Mouse (Mus musculus): ENCODE results near the gene Tifa. TPM values are rescaled to one million over a fixed set of nuclear protein-coding genes. Genes with fewer than 3 reads are reported as not detected.
A peak's percentile ranks its signal among the peaks of the same experiment; 100 is the strongest.

The Tifa gene
- total and polyA plus RNA-seq, 3 experiments = 1.4 to 3.2 (median 2.8) TPM

DNA sequence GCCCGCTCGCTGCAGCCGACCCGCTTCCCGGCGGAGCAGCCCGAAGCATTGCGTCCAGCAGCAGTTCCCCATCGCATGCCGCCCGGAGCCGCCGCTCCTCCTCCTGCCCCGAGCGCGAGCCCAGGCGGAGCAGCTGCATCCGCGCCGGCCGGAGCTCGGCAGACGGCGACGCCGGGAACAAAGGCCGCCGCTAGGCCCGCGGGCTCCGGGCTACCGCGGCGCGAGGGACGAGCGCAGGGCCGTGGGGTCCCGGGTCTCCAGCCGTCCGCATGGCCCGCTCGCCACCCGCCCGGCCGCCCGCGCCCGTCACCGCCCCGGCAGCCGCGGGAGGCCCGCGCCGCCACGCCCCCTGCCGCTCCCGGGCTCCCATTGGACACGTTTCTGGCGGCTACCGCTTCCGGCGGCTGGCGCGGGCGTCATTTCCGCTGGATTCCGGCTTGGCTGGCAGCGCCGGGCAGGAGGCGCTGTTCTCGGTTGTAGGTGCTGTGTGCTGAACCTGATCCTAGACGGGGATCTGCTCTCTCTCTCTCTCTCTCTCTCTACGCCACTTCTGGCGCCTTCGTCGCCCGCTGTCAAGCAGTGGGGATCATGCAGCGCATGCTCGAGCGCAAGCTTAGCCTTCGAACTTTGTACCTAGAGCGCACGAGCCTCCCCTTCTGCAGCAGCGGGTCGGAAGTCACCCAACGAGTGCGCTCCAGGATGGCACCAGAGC is 47.7 kb downstream of the Tifa start, which contains the start of gene Ap1ar (continued):
- TF ChIP-seq ELF1 (IDR thresholded peaks at IDR 0.05; ENCODE audit: low read depth, low read length) (peak; percentile 85), MAFK (IDR thresholded peaks at IDR 0.05; ENCODE audit: insufficient replicate concordance, low read length) (no peak), NELFE (IDR thresholded peaks at IDR 0.05; ENCODE audit: low read depth, low read length) (peak; percentile 81), BHLHE40 (IDR thresholded peaks at IDR 0.05; ENCODE audit: low read depth, low read length) (peak; percentile 46; the same call in 1 of the 2 replicates), ZKSCAN1 (IDR thresholded peaks at IDR 0.05; ENCODE audit: borderline replicate concordance, low read depth, low read length) (no peak), USF1 (IDR thresholded peaks at IDR 0.05; ENCODE audit: low read depth, low read length) (no peak), USF2 (conservative IDR thresholded peaks at IDR 0.05; ENCODE audit: low read depth, low read length) (no peak), EP300 (IDR thresholded peaks at IDR 0.05; ENCODE audit: low read length) (no peak)

DNA sequence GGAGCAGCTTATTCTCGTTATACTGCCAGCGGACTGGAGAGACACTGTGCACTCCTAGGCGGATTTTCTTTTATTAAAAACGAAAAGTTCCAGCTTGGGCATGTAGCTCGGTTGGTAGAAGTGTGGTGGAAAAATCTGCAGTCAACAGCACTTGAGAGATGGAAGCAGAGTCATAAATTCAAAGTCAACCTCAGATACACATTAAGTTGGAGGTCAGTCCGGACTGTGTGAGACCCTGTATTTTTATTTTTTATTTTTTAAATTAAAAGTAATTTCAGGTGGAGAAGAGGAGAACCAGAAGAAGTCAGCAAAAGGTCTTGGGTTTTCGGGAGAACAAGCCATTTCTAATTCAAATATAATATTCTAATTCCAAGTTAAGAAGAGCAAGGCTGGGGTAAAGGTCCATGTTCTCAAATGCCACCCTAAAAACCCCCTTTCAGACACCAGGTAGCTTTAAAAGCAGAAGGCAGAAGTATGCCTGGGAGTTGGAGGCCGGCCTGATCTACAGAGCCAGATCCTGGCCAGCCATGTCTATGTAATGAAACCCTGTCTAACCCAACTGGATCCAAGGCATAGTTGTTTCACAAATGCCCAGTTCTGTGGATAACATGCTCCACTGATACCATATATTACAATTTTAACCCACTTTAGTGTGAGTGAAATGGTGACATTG is 48.5 kb downstream of the Tifa start:
- peak overlapping the region; percentile 55 for H3K4me2 ChIP-seq (ENCODE audit: insufficient read depth, low read depth, poor library complexity, severe bottlenecking)
- H3K9me3 ChIP-seq (replicated peaks; ENCODE audit: low read length) = no peaks in the 10 kb centered on the region
- TF ChIP-seq ZMIZ1 (IDR thresholded peaks at IDR 0.05; ENCODE audit: low read depth, low read length) (no peak), MAFK (IDR thresholded peaks at IDR 0.05; ENCODE audit: insufficient replicate concordance, low read length) (no peak), MYC (IDR thresholded peaks at IDR 0.05; ENCODE audit: low read depth, low read length) (no peak), MAZ (IDR thresholded peaks at IDR 0.05; ENCODE audit: low read depth, low read length) (no peak), ELF1 (IDR thresholded peaks at IDR 0.05; ENCODE audit: low read depth, low read length) (no peak), POLR2A (IDR thresholded peaks at IDR 0.05; ENCODE audit: low read depth, low read length) (no peak), SIN3A (IDR thresholded peaks at IDR 0.05; ENCODE audit: low read length) (no peak), BHLHE40 (IDR thresholded peaks at IDR 0.05; ENCODE audit: low read depth, low read length) (no peak), TCF12 (IDR thresholded peaks at IDR 0.05; ENCODE audit: low read depth, low read length) (no peak), ETS1 (conservative IDR thresholded peaks at IDR 0.05; ENCODE audit: low read depth, low read length) (no peak), TBP (conservative IDR thresholded peaks at IDR 0.05; ENCODE audit: low read depth, low read length) (no peak)
- dilution Hi-C loops (cut with MboI; ENCODE audit: extremely low pct_ligation_motif_present, extremely low pct_unique_long_range_greater_than_20kb, low sequenced_read_pairs) = no loop called here
- DNase-seq (ENCODE audit: extremely low read depth) = no peak
- H3K27me3 ChIP-seq (replicated peaks) = no peaks in the 10 kb centered on the region
- H3K79me2 ChIP-seq (replicated peaks; ENCODE audit: control insufficient read depth, extremely low read depth, insufficient read depth, poor library complexity, severe bottlenecking) = peaks cover 20% of the 10 kb centered on the region
- no peak overlapping the region for H3K27ac ChIP-seq (ENCODE audit: insufficient read depth, low read depth)
- H3K9ac ChIP-seq (ENCODE audit: insufficient read depth, low read depth) = peak overlapping the region; percentile 55
- H3K36me3 ChIP-seq (replicated peaks in 1 of 2; ENCODE audit: control insufficient read depth in 1 of 2, insufficient read depth in 1 of 2, low read length in 1 of 2) = peaks cover 0 to 25% of the 10 kb centered on the region in 2 experiments
- peaks cover 4 to 25% of the 10 kb centered on the region in 2 experiments; a peak in 2 of 4 replicates for H3K4me1 ChIP-seq (ENCODE audit: control insufficient read depth in 1 of 2, insufficient read depth in 2 of 2)
- in situ Hi-C loops (cut with MboI; ENCODE audit: low pct_ligation_motif_present, low pct_unique_long_range_greater_than_20kb, low sequenced_read_pairs) = no loop called here
- peak overlapping the region; percentile 35 to 93 (median 56) for H3K4me3 ChIP-seq (replicated peaks in 1 of 3; ENCODE audit: low read depth in 2 of 3, low read length in 2 of 3, poor library complexity in 1 of 3)

DNA sequence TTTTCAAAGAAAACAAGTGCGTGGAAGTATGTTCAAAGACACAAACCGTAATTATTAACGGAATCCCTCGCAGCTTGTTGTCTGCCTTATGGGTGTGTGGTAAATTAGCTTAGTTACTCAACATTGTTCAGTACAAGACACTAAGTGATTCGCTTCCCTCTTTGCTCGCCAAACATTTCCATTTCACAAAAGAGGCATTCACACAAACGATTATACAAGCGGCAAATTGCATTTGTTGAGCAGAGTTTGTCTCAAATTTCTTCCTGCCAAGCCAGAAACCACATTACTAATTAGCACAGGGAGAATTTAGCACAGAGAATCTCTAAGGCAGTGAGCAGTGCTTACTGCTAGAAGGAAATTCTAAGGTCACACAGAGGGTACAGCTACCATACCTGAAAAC is 52.3 kb downstream of the Tifa start:
- dilution Hi-C loops (cut with MboI; ENCODE audit: extremely low pct_ligation_motif_present, extremely low pct_unique_long_range_greater_than_20kb, low sequenced_read_pairs) = no loop called here
- no peaks in the 10 kb centered on the region for H3K27me3 ChIP-seq (replicated peaks)

More for the DNA sequence above, 52.3 kb downstream of the Tifa start:
- Histone ChIP-seq H3K27ac (ENCODE audit: insufficient read depth, low read depth) (no peak overlapping the region), H3K9me3 (replicated peaks; ENCODE audit: low read length) (peaks cover 7% of the 10 kb centered on the region), H3K4me2 (ENCODE audit: insufficient read depth, low read depth, poor library complexity, severe bottlenecking) (no peak overlapping the region), H3K79me2 (replicated peaks; ENCODE audit: control insufficient read depth, extremely low read depth, insufficient read depth, poor library complexity, severe bottlenecking) (peaks cover 2% of the 10 kb centered on the region), H3K9ac (ENCODE audit: insufficient read depth, low read depth) (no peak overlapping the region), H3K4me1 (ENCODE audit: control insufficient read depth in 1 of 2, insufficient read depth in 2 of 2) (peaks cover 0 to 8% of the 10 kb centered on the region in 2 experiments; a peak in 1 of 4 replicates), H3K36me3 (replicated peaks in 1 of 2; ENCODE audit: control insufficient read depth in 1 of 2, insufficient read depth in 1 of 2, low read length in 1 of 2) (no peaks in the 10 kb centered on the region), H3K4me3 (replicated peaks in 1 of 3; ENCODE audit: low read depth in 2 of 3, low read length in 2 of 3, poor library complexity in 1 of 3) (no peak overlapping the region)
- no peak for TF ChIP-seq TCF12 (IDR thresholded peaks at IDR 0.05; ENCODE audit: low read depth, low read length)
- no peak for TF ChIP-seq TBP (conservative IDR thresholded peaks at IDR 0.05; ENCODE audit: low read depth, low read length)
- TF ChIP-seq ZMIZ1 (IDR thresholded peaks at IDR 0.05; ENCODE audit: low read depth, low read length) = no peak
- no peak for DNase-seq (ENCODE audit: extremely low read depth)
- in situ Hi-C loops (cut with MboI; ENCODE audit: low pct_ligation_motif_present, low pct_unique_long_range_greater_than_20kb, low sequenced_read_pairs) = no loop called here

Measured in CH12.LX (cell line).